Mouse (Mus musculus) kidney, embryonic 15.5 days (tissue): Measurements from ENCODE around the gene Araf. TPM values are rescaled to one million over a fixed set of nuclear protein-coding genes. Genes with fewer than 3 reads are reported as not detected.

Experiments
- microRNA-seq: library from miRNA; unstranded; fragments of <30 nt; microRNA quantifications from one replicate; pipeline ENCODE4, GENCODE M21; 2016
- polyA plus RNA-seq: library from polyadenylated mRNA; unstranded; fragments of >200 nt; fragmentation: Nextera tagmentation; extraction: Ambion mirVana; gene quantifications from 2 replicates; pipeline ENCODE4 v1.2.1, GENCODE M21; 2015

The Araf gene
- polyA plus RNA-seq, 1 experiment from 2014 or later, result 129 TPM

Small RNA genes lying within 50 kb of the gene (microRNA-seq; reads per million reads assigned to microRNA genes)
- gene Gm24824 (not detected), gene Mir5617 (not detected)

Other genes with a start within 250 kb of the Araf start
- 8.3 and 9.7 TPM in 2 replicates for gene Rgn, start 248.0 kb upstream of the Araf start, polyA plus RNA-seq
- 71.5 and 77.9 TPM in 2 replicates for gene Rbm10, start 180.3 kb upstream of the Araf start, polyA plus RNA-seq
- gene Ndufb11, start 180.2 kb upstream of the Araf start, polyA plus RNA-seq, result 251 and 258 TPM in 2 replicates
- 201 and 214 TPM in 2 replicates for gene Uba1, start 139.5 kb upstream of the Araf start, polyA plus RNA-seq
- gene Cdk16, start 109.9 kb upstream of the Araf start, polyA plus RNA-seq, result 102 and 113 TPM in 2 replicates
- 43.9 and 47.8 TPM in 2 replicates for gene Usp11, start 93.9 kb upstream of the Araf start, polyA plus RNA-seq
- gene Timp1, start 72.4 kb downstream of the Araf start, polyA plus RNA-seq, result 23.1 and 28.0 TPM in 2 replicates
- 0.44 and 0.70 TPM in 2 replicates for gene Syn1, start 123.2 kb downstream of the Araf start, polyA plus RNA-seq
- gene Cfp, start 133.7 kb downstream of the Araf start, polyA plus RNA-seq, result 6.1 and 8.2 TPM in 2 replicates
- gene Elk1, start 152.8 kb downstream of the Araf start, polyA plus RNA-seq, result 14.2 and 16.2 TPM in 2 replicates
- gene Uxt, start 164.2 kb downstream of the Araf start, polyA plus RNA-seq, result 59.7 and 62.0 TPM in 2 replicates